In genomic region chr7:70350781-70351551, GRCm38 (mm10) we compare ENCODE assay signal across 8 mouse cellular contexts. TPM values are rescaled to one million over a fixed set of nuclear protein-coding genes. Genes with fewer than 3 reads are reported as not detected.
DNase-seq lines count a peak whose midpoint lies in the region; ATAC-seq and TF ChIP-seq lines count a peak whose summit lies in the region.

No protein-coding gene starts in this region.

- DNase-seq in heart, adult 18-20 months = peak; percentile 71 to 73
- no peak for DNase-seq in heart, adult 8-10 months (ENCODE audit: low spot score)
- DNase-seq in heart, postnatal 0 days (ENCODE audit: low spot score) = no peak
- peak; percentile 69 to 81 for DNase-seq in kidney, postnatal 4 days
- no peak for DNase-seq in midbrain, embryonic 11.5 days (ENCODE audit: low spot score, missing footprints)
- peak; percentile 52 for DNase-seq in urinary bladder, postnatal 25 days (ENCODE audit: low spot score)
- no peak for DNase-seq in spleen, postnatal 10 days (ENCODE audit: low spot score in 2 of 2)

- no peaks in the 10 kb centered on the region for H3K4me1 ChIP-seq in cortical plate, adult 2 months (ENCODE audit: control insufficient read depth, insufficient read depth, low read length)
- H3K4me1 ChIP-seq in heart, postnatal 0 days (ENCODE audit: control insufficient read depth, insufficient read depth) = no peaks in the 10 kb centered on the region
- H3K4me1 ChIP-seq in midbrain, embryonic 11.5 days (ENCODE audit: control insufficient read depth, insufficient read depth, low read length) = peaks cover 34% of the 10 kb centered on the region

- H3K27me3 ChIP-seq in heart, postnatal 0 days (ENCODE audit: control insufficient read depth, insufficient read depth, low read length) = peaks cover 81% of the 10 kb centered on the region
- H3K27me3 ChIP-seq in midbrain, embryonic 11.5 days (ENCODE audit: control insufficient read depth, insufficient read depth, low read length) = peaks cover 44% of the 10 kb centered on the region

- WGBS in heart, postnatal 0 days = under 1% methylated on average over 42 of the region's 55 CpGs
- WGBS in midbrain, embryonic 11.5 days = under 1% methylated on average over 46 of the region's 55 CpGs

- peak overlapping the region; percentile 77 for H3K9ac ChIP-seq in heart, postnatal 0 days (replicated peaks; ENCODE audit: low read depth, low read length)
- H3K9ac ChIP-seq in midbrain, embryonic 11.5 days (ENCODE audit: low read length) = peak overlapping the region; percentile 87

- H3K4me2 ChIP-seq in heart, postnatal 0 days (ENCODE audit: low read depth, low read length) = peak overlapping the region; percentile 96
- peak overlapping the region; percentile 77 for H3K4me2 ChIP-seq in midbrain, embryonic 11.5 days

- ATAC-seq in heart, postnatal 0 days (ENCODE audit: insufficient read depth, low read depth) = peak; percentile 44; the same call in 1 of the 2 replicates
- peak; percentile 75 for ATAC-seq in midbrain, embryonic 11.5 days (ENCODE audit: low FRiP score)

- H3K4me3 ChIP-seq in cortical plate, adult 2 months (ENCODE audit: insufficient read depth, low read length) = peak overlapping the region; percentile 61
- peak overlapping the region; percentile 74 for H3K4me3 ChIP-seq in heart, postnatal 0 days (ENCODE audit: low read depth, low read length)
- H3K4me3 ChIP-seq in midbrain, embryonic 11.5 days (ENCODE audit: low read depth, low read length) = peak overlapping the region; percentile 64

- no peaks in the 10 kb centered on the region for H3K9me3 ChIP-seq in heart, postnatal 0 days (replicated peaks; ENCODE audit: control insufficient read depth, low read length)
- H3K9me3 ChIP-seq in midbrain, embryonic 11.5 days (ENCODE audit: control insufficient read depth, low read length) = no peaks in the 10 kb centered on the region

- H3K36me3 ChIP-seq in heart, postnatal 0 days (replicated peaks; ENCODE audit: control insufficient read depth, insufficient read depth, low read length) = no peaks in the 10 kb centered on the region
- H3K36me3 ChIP-seq in midbrain, embryonic 11.5 days (ENCODE audit: control insufficient read depth, insufficient read depth, low read length) = no peaks in the 10 kb centered on the region

- H3K27ac ChIP-seq in cortical plate, adult 2 months (ENCODE audit: insufficient read depth, low read length) = peak overlapping the region; percentile 94
- H3K27ac ChIP-seq in heart, postnatal 0 days (ENCODE audit: low read depth) = peak overlapping the region; percentile 84
- peak overlapping the region; percentile 98 for H3K27ac ChIP-seq in midbrain, embryonic 11.5 days (ENCODE audit: low read depth, low read length)

- no peak for TF ChIP-seq POLR2A in cortical plate, adult 2 months (IDR thresholded peaks at IDR 0.05; ENCODE audit: extremely low read depth, insufficient read depth, low read length)

- no peak for TF ChIP-seq EP300 in heart, postnatal 0 days (IDR thresholded peaks at IDR 0.05; ENCODE audit: low read depth)

- TF ChIP-seq CTCF in cortical plate, adult 2 months (IDR thresholded peaks at IDR 0.05; ENCODE audit: extremely low read depth, insufficient read depth, low read length) = no peak
- TF ChIP-seq CTCF in heart, postnatal 0 days (IDR thresholded peaks at IDR 0.05; ENCODE audit: low read depth) = no peak

RNA-seq across cellular contexts. Expression of gene Nr2f2, which starts 15.6 kb away (rescaled TPM):
- 10 to 100 TPM; 13.6 to 14.8 TPM for total RNA-seq in heart, adult 18-20 months (2021)
- 10 to 100 TPM; 12.5 to 23.1 (median 20.3) TPM for total RNA-seq in heart, adult 8-10 months (2022)
- 13.8 and 21.2 TPM in 2 replicates for polyA plus RNA-seq in cortical plate, adult 2 months (2012; rRNA removed)
- total RNA-seq in heart, postnatal 0 days (2014; rRNA removed; ENCODE audit: low replicate concordance) = 7.5 and 8.3 TPM in 2 replicates
- 18.2 and 18.9 TPM in 2 replicates for polyA plus RNA-seq in heart, postnatal 0 days (2015; fragmentation: Nextera tagmentation; extraction: Ambion mirVana)
- 114 and 122 TPM in 2 replicates for polyA plus RNA-seq in midbrain, embryonic 11.5 days (2014; fragmentation: Nextera tagmentation; extraction: Ambion mirVana)

Comparison
In these comparisons a context has a peak if more than half of its experiments do, and no peak if none do; other contexts are left out.
1. DNase-seq: peak in heart, adult 18-20 months (2 of 2), kidney, postnatal 4 days (2 of 2) and urinary bladder, postnatal 25 days (single experiment); none in heart, adult 8-10 months (single experiment), heart, postnatal 0 days (single experiment), midbrain, embryonic 11.5 days (single experiment) and spleen, postnatal 10 days (0 of 2).
2. Peak in every context shown above with its lines, with median percentiles within 50 percentile points of each other: H3K27ac ChIP-seq and H3K4me3 ChIP-seq.